Mouse (Mus musculus) gastrocnemius, postnatal 14 days (tissue): ENCODE measurements around the gene Asb7. TPM values are rescaled to one million over a fixed set of nuclear protein-coding genes. Genes with fewer than 3 reads are reported as not detected.

Experiments used
- DNase-seq: peaks from one replicate; pipeline ENCODE4 v3.0.0; 2021; ENCODE audit warnings: mixed read lengths
- intact Hi-C: fragments of 180-260 bp; cut with DNase I; formaldehyde crosslinking; loops from one replicate; pipeline ENCODE4 v1.15.1; 2025; ENCODE audit warnings: low total_unique reads
- total RNA-seq, 2 experiments: library from RNA; stranded (reverse); gene quantifications; 2 replicates each; pipeline ENCODE4 v1.2.3; 2021

The Asb7 gene
- total RNA-seq, 2 experiments from 2014 or later = 8.6 to 9.6 TPM

- peak; percentile 63 for DNase-seq
These were observed 27.8 kb downstream of the Asb7 start for GRCm38 (mm10) chr7:66661572-66661971.

GRCm38 (mm10) chr7:66660972-66661371, 28.4 kb downstream of the Asb7 start:
- intact Hi-C loops = no loop called here
- DNase-seq = no peak

More at GRCm38 (mm10) chr7:66661572-66661971, 27.8 kb downstream of the Asb7 start:
- intact Hi-C loops = no loop called here

GRCm38 (mm10) chr7:66660291-66660690, 29.1 kb downstream of the Asb7 start:
- DNase-seq = peak; percentile 14
- intact Hi-C loops = no loop called here

- intact Hi-C loops = loop anchor here (5.0 to 10.0 kb wide), 2 partner anchors 238 to 351 kb away; no protein-coding TSS in a partner anchor
- DNase-seq = no peak
These were observed 33.9 kb downstream of the Asb7 start for GRCm38 (mm10) chr7:66655471-66655870.

GRCm38 (mm10) chr7:66653596-66653995, 35.8 kb downstream of the Asb7 start:
- no peak for DNase-seq
- intact Hi-C loops = loop anchor here (10.0 kb wide), 1 partner anchor 349 kb away; no protein-coding TSS in a partner anchor

- no peak for DNase-seq
- intact Hi-C loops = loop anchor here (10.0 kb wide), 1 partner anchor 347 kb away; no protein-coding TSS in a partner anchor
These were observed 37.2 kb downstream of the Asb7 start for GRCm38 (mm10) chr7:66652216-66652615.

GRCm38 (mm10) chr7:66650883-66651282, 38.5 kb downstream of the Asb7 start:
- no peak for DNase-seq
- intact Hi-C loops = loop anchor here (10.0 kb wide), 1 partner anchor 346 kb away; no protein-coding TSS in a partner anchor

- intact Hi-C loops = no loop called here
- DNase-seq = no peak
These were observed 40.2 kb downstream of the Asb7 start for GRCm38 (mm10) chr7:66649181-66649580.

- intact Hi-C loops = no loop called here
- DNase-seq = no peak
These were observed 43.7 kb downstream of the Asb7 start for GRCm38 (mm10) chr7:66645736-66646135.

- intact Hi-C loops = no loop called here
- no peak for DNase-seq
These were observed 56.0 kb downstream of the Asb7 start for GRCm38 (mm10) chr7:66633351-66633750.

- intact Hi-C loops = no loop called here
- no peak for DNase-seq
These were observed 59.1 kb downstream of the Asb7 start for GRCm38 (mm10) chr7:66630154-66630800.

- no peak for DNase-seq
- intact Hi-C loops = no loop called here
These were observed 60.0 kb downstream of the Asb7 start for GRCm38 (mm10) chr7:66629419-66629818.

GRCm38 (mm10) chr7:66623436-66623835, 66.0 kb downstream of the Asb7 start:
- intact Hi-C loops = no loop called here
- peak; percentile 35 for DNase-seq

- no peak for DNase-seq
- intact Hi-C loops = no loop called here
These were observed 87.5 kb downstream of the Asb7 start for GRCm38 (mm10) chr7:66601846-66602245.

- DNase-seq = no peak
- intact Hi-C loops = no loop called here
These were observed 88.5 kb downstream of the Asb7 start for GRCm38 (mm10) chr7:66600622-66601610.

- no peak for DNase-seq
- intact Hi-C loops = no loop called here
These were observed 89.3 kb downstream of the Asb7 start for GRCm38 (mm10) chr7:66600126-66600525.

GRCm38 (mm10) chr7:66597900-66598299, 91.5 kb downstream of the Asb7 start:
- no peak for DNase-seq
- intact Hi-C loops = no loop called here
